Mouse (Mus musculus): Measurements from ENCODE around the gene Ube2v1. TPM values are rescaled to one million over a fixed set of nuclear protein-coding genes. Genes with fewer than 3 reads are reported as not detected.

Gene Ube2v1
- polyA plus RNA-seq, 1 experiment from 2014 or later: 299 TPM

- ATAC-seq (ENCODE audit: low FRiP score, low TSS enrichment): no peak
- no peaks in the 10 kb centered on the region for H3K9me3 ChIP-seq (ENCODE audit: control insufficient read depth, low read length)
- DNase-seq: no peak
- 0 out of 2 replicates have a peak, but pooled peaks cover 3% of the 10 kb centered on the region for H3K4me1 ChIP-seq (ENCODE audit: control insufficient read depth, insufficient read depth, low read length)
- no peak overlapping the region for H3K9ac ChIP-seq (replicated peaks; ENCODE audit: low read length)
- H3K27me3 ChIP-seq (ENCODE audit: control insufficient read depth, insufficient read depth, low read length): no peaks in the 10 kb centered on the region
- H3K36me3 ChIP-seq (ENCODE audit: control insufficient read depth, insufficient read depth, low read length): no peaks in the 10 kb centered on the region
- 74% methylated on average over 13 of the region's 13 CpGs for WGBS
- H3K4me3 ChIP-seq (replicated peaks; ENCODE audit: low read depth, low read length): no peak overlapping the region
- no peak overlapping the region for H3K4me2 ChIP-seq (ENCODE audit: low read length)
- no peak overlapping the region for H3K27ac ChIP-seq (replicated peaks; ENCODE audit: low read depth, low read length)
Measured at GRCm38 (mm10) chr2:167569934-167570651, 61.8 kb downstream of the Ube2v1 start.

- WGBS: 88% methylated on average over 9 of the region's 9 CpGs
- Histone ChIP-seq H3K4me3 (replicated peaks; ENCODE audit: low read depth, low read length) (no peak overlapping the region), H3K4me1 (ENCODE audit: control insufficient read depth, insufficient read depth, low read length) (0 out of 2 replicates have a peak, but pooled peaks cover 3% of the 10 kb centered on the region), H3K9ac (replicated peaks; ENCODE audit: low read length) (no peak overlapping the region), H3K27ac (replicated peaks; ENCODE audit: low read depth, low read length) (no peak overlapping the region), H3K27me3 (ENCODE audit: control insufficient read depth, insufficient read depth, low read length) (no peaks in the 10 kb centered on the region), H3K9me3 (ENCODE audit: control insufficient read depth, low read length) (no peaks in the 10 kb centered on the region), H3K4me2 (ENCODE audit: low read length) (no peak overlapping the region), H3K36me3 (ENCODE audit: control insufficient read depth, insufficient read depth, low read length) (no peaks in the 10 kb centered on the region)
- DNase-seq (no peak), ATAC-seq (ENCODE audit: low FRiP score, low TSS enrichment) (no peak)
Measured at GRCm38 (mm10) chr2:167568112-167568511, 63.8 kb downstream of the Ube2v1 start.

GRCm38 (mm10) chr2:167565682-167566081 is 66.2 kb downstream of the Ube2v1 start:
- Histone ChIP-seq H3K9ac (replicated peaks; ENCODE audit: low read length) (peak overlapping the region; percentile 30; the same call in 1 of the 2 replicates), H3K9me3 (ENCODE audit: control insufficient read depth, low read length) (no peaks in the 10 kb centered on the region), H3K4me1 (ENCODE audit: control insufficient read depth, insufficient read depth, low read length) (0 out of 2 replicates have a peak, but pooled peaks cover 3% of the 10 kb centered on the region), H3K4me3 (replicated peaks; ENCODE audit: low read depth, low read length) (no peak overlapping the region), H3K27ac (replicated peaks; ENCODE audit: low read depth, low read length) (no peak overlapping the region; the same call in 1 of the 2 replicates), H3K36me3 (ENCODE audit: control insufficient read depth, insufficient read depth, low read length) (no peaks in the 10 kb centered on the region), H3K27me3 (ENCODE audit: control insufficient read depth, insufficient read depth, low read length) (no peaks in the 10 kb centered on the region), H3K4me2 (ENCODE audit: low read length) (peak overlapping the region; percentile 24)
- no peak for ATAC-seq (ENCODE audit: low FRiP score, low TSS enrichment)
- 21% methylated on average over 19 of the region's 19 CpGs for WGBS
- peak; percentile 75 for DNase-seq

GRCm38 (mm10) chr2:167565312-167565656 is 66.6 kb downstream of the Ube2v1 start:
- Histone ChIP-seq H3K4me3 (replicated peaks; ENCODE audit: low read depth, low read length) (no peak overlapping the region), H3K9me3 (ENCODE audit: control insufficient read depth, low read length) (no peaks in the 10 kb centered on the region), H3K27me3 (ENCODE audit: control insufficient read depth, insufficient read depth, low read length) (no peaks in the 10 kb centered on the region), H3K4me1 (ENCODE audit: control insufficient read depth, insufficient read depth, low read length) (0 out of 2 replicates have a peak, but pooled peaks cover 3% of the 10 kb centered on the region), H3K27ac (replicated peaks; ENCODE audit: low read depth, low read length) (no peak overlapping the region), H3K4me2 (ENCODE audit: low read length) (no peak overlapping the region; the same call in 1 of the 2 replicates), H3K36me3 (ENCODE audit: control insufficient read depth, insufficient read depth, low read length) (no peaks in the 10 kb centered on the region), H3K9ac (replicated peaks; ENCODE audit: low read length) (no peak overlapping the region)
- no peak for DNase-seq
- 85% methylated on average over 3 of the region's 3 CpGs for WGBS
- ATAC-seq (ENCODE audit: low FRiP score, low TSS enrichment): no peak

- no peaks in the 10 kb centered on the region for H3K27me3 ChIP-seq (ENCODE audit: control insufficient read depth, insufficient read depth, low read length)
- H3K9me3 ChIP-seq (ENCODE audit: control insufficient read depth, low read length): no peaks in the 10 kb centered on the region
- WGBS: 86% methylated on average over 13 of the region's 13 CpGs
- H3K36me3 ChIP-seq (ENCODE audit: control insufficient read depth, insufficient read depth, low read length): no peaks in the 10 kb centered on the region
- no peak overlapping the region for H3K4me2 ChIP-seq (ENCODE audit: low read length)
- DNase-seq: no peak
- no peak overlapping the region for H3K27ac ChIP-seq (replicated peaks; ENCODE audit: low read depth, low read length)
- H3K9ac ChIP-seq (replicated peaks; ENCODE audit: low read length): no peak overlapping the region
- no peak overlapping the region for H3K4me3 ChIP-seq (replicated peaks; ENCODE audit: low read depth, low read length)
- 0 out of 2 replicates have a peak, but pooled peaks cover 3% of the 10 kb centered on the region for H3K4me1 ChIP-seq (ENCODE audit: control insufficient read depth, insufficient read depth, low read length)
- ATAC-seq (ENCODE audit: low FRiP score, low TSS enrichment): no peak
Measured at GRCm38 (mm10) chr2:167564551-167565311, 67.2 kb downstream of the Ube2v1 start.

GRCm38 (mm10) chr2:167563703-167564102 is 68.2 kb downstream of the Ube2v1 start:
- no peak overlapping the region for H3K4me2 ChIP-seq (ENCODE audit: low read length)
- H3K9ac ChIP-seq (replicated peaks; ENCODE audit: low read length): no peak overlapping the region
- no peaks in the 10 kb centered on the region for H3K36me3 ChIP-seq (ENCODE audit: control insufficient read depth, insufficient read depth, low read length)
- H3K9me3 ChIP-seq (ENCODE audit: control insufficient read depth, low read length): no peaks in the 10 kb centered on the region
- no peak overlapping the region for H3K27ac ChIP-seq (replicated peaks; ENCODE audit: low read depth, low read length)
- H3K4me3 ChIP-seq (replicated peaks; ENCODE audit: low read depth, low read length): no peak overlapping the region
- ATAC-seq (ENCODE audit: low FRiP score, low TSS enrichment) (no peak), DNase-seq (no peak)
- WGBS: 56% methylated on average over 12 of the region's 12 CpGs
- no peaks in the 10 kb centered on the region for H3K27me3 ChIP-seq (ENCODE audit: control insufficient read depth, insufficient read depth, low read length)
- H3K4me1 ChIP-seq (ENCODE audit: control insufficient read depth, insufficient read depth, low read length): peaks cover 8% of the 10 kb centered on the region; the same call in 1 of the 2 replicates

- no peak for ATAC-seq (ENCODE audit: low FRiP score, low TSS enrichment)
- Histone ChIP-seq H3K36me3 (ENCODE audit: control insufficient read depth, insufficient read depth, low read length) (no peaks in the 10 kb centered on the region), H3K4me1 (ENCODE audit: control insufficient read depth, insufficient read depth, low read length) (peaks cover 8% of the 10 kb centered on the region; the same call in 1 of the 2 replicates), H3K4me2 (ENCODE audit: low read length) (no peak overlapping the region), H3K27me3 (ENCODE audit: control insufficient read depth, insufficient read depth, low read length) (no peaks in the 10 kb centered on the region), H3K9ac (replicated peaks; ENCODE audit: low read length) (no peak overlapping the region), H3K27ac (replicated peaks; ENCODE audit: low read depth, low read length) (no peak overlapping the region), H3K9me3 (ENCODE audit: control insufficient read depth, low read length) (no peaks in the 10 kb centered on the region), H3K4me3 (replicated peaks; ENCODE audit: low read depth, low read length) (no peak overlapping the region)
- WGBS: 82% methylated on average over 5 of the region's 5 CpGs
- no peak for DNase-seq
Measured at GRCm38 (mm10) chr2:167563035-167563434, 68.9 kb downstream of the Ube2v1 start.

GRCm38 (mm10) chr2:167562101-167562500 is 69.8 kb downstream of the Ube2v1 start:
- no peaks in the 10 kb centered on the region for H3K9me3 ChIP-seq (ENCODE audit: control insufficient read depth, low read length)
- 51% methylated on average over 8 of the region's 8 CpGs for WGBS
- ATAC-seq (ENCODE audit: low FRiP score, low TSS enrichment) (no peak), DNase-seq (peak; percentile 54)
- H3K4me2 ChIP-seq (ENCODE audit: low read length): no peak overlapping the region
- 0 out of 2 replicates have a peak overlapping the region, but pooled peaks have one; percentile 6 for H3K9ac ChIP-seq (replicated peaks; ENCODE audit: low read length)
- H3K4me3 ChIP-seq (replicated peaks; ENCODE audit: low read depth, low read length): no peak overlapping the region
- H3K27me3 ChIP-seq (ENCODE audit: control insufficient read depth, insufficient read depth, low read length): no peaks in the 10 kb centered on the region
- H3K36me3 ChIP-seq (ENCODE audit: control insufficient read depth, insufficient read depth, low read length): no peaks in the 10 kb centered on the region
- no peak overlapping the region for H3K27ac ChIP-seq (replicated peaks; ENCODE audit: low read depth, low read length)
- peaks cover 8% of the 10 kb centered on the region; the same call in 1 of the 2 replicates for H3K4me1 ChIP-seq (ENCODE audit: control insufficient read depth, insufficient read depth, low read length)
